Mouse (Mus musculus) CD4-positive, CD25-positive, alpha-beta regulatory T cell, adult 4 months (primary cell): Measurements from ENCODE around the gene Smim17. TPM values are rescaled to one million over a fixed set of nuclear protein-coding genes. Genes with fewer than 3 reads are reported as not detected.
"Not testable (repeated sequence)": the region's sequence is repeated elsewhere in the genome, so short reads cannot be mapped to it uniquely, and the experiment has no call there.

Source experiments
- ATAC-seq: one replicate; pipeline ENCODE4 v1.8.0; 2017
- polyA plus RNA-seq, 2 experiments: library from polyadenylated mRNA; unstranded; fragments of 100-300 nt; shearing (Covaris generic); gene quantifications; one replicate each; pipeline ENCODE4 v1.2.1; 2017

The Smim17 gene
- polyA plus RNA-seq = not detected

GRCm38 (mm10) chr7:6397996-6398975, at the start of gene Smim17:
TSS of gene Smim17 (plus strand) at chr7:6398715.
- peak; percentile 99 for ATAC-seq

- ATAC-seq = no peak
Observed at GRCm38 (mm10) chr7:6358121-6358520, 40.4 kb upstream of the Smim17 start.

GRCm38 (mm10) chr7:6358937-6359590, 39.5 kb upstream of the Smim17 start:
- no peak for ATAC-seq

GRCm38 (mm10) chr7:6360477-6361060, 37.9 kb upstream of the Smim17 start:
- no peak for ATAC-seq

GRCm38 (mm10) chr7:6361756-6362155, 36.8 kb upstream of the Smim17 start:
- ATAC-seq = no peak

GRCm38 (mm10) chr7:6362268-6363046, 36.1 kb upstream of the Smim17 start:
- ATAC-seq = peak; percentile 77

- ATAC-seq = peak; percentile 69
Observed at GRCm38 (mm10) chr7:6363047-6363488, 35.4 kb upstream of the Smim17 start, which contains the start of gene Zfp78. TSS of gene Zfp78 (plus strand) at chr7:6363280.

DNA sequence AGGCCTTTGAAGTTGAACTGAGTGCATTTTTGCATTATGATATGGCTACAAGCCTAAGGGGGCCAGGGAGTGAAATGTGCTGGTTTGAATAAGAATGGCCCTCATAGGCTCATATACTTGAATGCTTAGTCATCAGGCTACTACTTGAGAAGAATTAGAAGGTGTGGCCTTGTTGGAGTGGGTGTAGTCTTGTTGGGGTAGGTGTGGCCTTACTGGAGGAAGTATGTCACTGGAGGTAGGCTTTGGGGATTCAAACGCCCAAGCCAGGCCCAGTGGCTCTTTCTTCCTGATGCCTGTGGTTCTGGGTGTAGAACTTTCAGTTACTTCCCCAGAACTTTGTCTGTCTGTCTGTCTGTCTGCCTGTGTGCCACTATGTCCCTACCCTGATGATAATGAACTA, 33.8 kb upstream of the Smim17 start:
- ATAC-seq = no peak

DNA sequence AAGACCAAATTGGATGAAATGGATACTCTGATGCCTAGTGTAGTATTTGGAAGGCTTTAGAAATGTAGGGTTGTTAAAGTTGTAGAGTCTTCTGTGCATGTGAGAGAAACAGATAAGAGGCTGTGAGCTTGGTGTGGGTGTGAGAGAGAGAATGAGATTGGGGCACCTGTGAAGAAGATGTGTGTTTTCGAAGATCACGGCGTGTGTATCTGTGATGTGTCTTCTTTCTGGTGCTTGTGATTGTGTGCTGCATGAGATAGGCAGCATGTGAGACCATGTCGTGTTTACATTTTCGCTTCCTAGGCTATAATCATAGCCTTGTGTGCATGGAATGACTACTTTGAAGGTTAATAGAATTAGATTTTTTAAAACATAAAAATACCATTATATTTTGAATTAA, 31.3 kb upstream of the Smim17 start:
- ATAC-seq = no peak

- ATAC-seq = not testable (repeated sequence)
Observed at GRCm38 (mm10) chr7:6368146-6368545, 30.4 kb upstream of the Smim17 start.

GRCm38 (mm10) chr7:6369460-6369859, 29.1 kb upstream of the Smim17 start:
- no peak for ATAC-seq

DNA sequence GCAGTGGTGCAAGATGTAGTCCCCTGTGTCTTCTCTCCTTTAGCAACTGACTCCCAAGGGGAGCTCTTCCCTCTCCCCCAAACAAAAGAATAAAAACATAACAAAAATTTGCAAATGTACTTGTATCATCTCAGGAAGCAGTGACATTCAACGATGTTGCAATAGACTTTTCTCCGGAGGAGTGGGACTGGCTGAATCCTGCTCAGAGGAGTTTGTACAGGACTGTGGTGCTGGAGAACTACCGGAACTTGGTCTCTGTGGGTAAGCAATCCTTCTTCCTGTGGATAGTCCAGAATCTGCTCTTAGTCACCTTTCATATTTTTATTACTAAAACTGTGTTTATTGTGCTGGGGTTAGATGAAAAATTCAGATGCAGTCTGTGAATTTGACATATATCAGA, 25.5 kb upstream of the Smim17 start:
- no peak for ATAC-seq

DNA sequence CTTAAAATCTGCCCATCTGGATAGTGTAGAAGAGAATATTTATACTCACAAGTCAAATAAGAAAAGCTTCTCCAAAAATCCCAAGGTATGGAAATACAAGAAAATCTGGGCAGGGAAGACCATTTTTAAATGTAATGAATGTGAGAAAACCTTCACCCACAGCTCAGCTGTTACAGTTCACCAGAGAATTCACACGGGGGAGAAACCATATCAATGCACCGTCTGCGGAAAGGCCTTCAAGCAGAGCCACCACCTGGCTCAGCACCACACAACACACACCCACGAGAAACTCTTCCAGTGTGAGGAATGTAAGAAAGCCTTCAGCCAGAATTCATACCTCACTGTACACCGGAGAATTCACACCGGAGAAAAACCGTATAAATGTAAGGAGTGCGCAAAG, 20.1 kb upstream of the Smim17 start:
- no peak for ATAC-seq

DNA sequence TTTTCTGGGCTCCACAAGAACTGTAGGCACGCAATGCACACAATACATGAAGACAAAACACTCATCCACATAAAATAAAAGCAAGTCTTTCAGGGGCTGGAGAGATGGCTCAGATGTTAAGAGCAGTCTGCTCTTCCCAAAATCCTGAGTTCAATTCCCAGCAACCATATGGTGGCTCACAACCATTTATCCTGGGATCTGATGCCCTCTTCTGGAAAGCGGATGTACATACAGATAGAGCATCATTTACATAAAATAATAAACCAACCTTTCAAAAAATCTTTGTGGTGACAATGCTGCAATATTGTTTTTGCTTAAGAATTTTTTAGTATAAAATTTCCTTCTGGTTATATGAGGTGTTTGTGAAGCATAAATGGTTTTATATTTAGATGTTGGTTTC, 17.1 kb upstream of the Smim17 start:
- no peak for ATAC-seq

DNA sequence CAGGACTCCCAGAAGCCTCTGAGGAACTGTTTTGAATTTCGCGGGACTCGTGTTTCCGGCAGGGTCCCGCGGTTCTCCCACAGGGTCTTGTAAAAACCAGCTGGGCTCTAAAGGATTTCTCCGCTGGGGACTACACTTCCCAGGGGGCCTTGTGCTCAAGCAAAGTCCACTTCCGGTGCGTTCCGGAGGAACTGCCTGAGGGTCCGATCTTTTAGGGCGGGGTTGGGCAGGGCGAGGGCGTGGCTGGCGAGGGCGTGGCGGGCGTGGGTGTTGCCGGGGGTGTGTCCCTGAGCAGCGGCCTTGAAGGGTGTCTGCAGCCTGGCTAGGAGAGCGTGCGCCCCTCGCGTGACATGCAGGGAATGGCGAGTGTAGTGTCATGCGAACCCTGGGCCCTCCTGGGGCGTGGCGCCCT, 15.5 kb upstream of the Smim17 start, which contains the start of gene Zfp28:
Zfp28 (plus strand) TSS at position 252 of the 412 bp plus-strand sequence.
- peak; percentile 94 for ATAC-seq

DNA sequence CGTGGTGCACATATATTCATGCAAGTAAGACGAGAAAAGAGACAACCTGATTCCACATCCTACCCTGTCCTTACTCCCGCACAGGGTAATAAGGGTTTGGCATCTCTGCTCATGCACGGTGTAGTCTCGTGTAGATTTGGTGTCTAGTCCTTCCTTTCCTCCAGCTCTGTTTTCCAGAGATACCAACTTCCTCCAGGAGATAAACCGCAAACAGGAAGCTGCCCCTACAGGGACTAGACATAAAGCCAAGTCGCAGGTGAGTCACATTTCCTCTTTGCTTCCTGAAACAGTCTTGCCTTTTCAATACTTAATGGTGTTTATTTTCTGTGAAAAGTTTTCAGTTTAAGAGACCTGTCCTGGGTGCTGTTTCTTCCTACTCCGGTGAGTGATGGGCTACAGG, 14.5 kb upstream of the Smim17 start:
- ATAC-seq = no peak

GRCm38 (mm10) chr7:6386995-6387394, 11.5 kb upstream of the Smim17 start:
- ATAC-seq = no peak

- no peak for ATAC-seq
Observed at GRCm38 (mm10) chr7:6388971-6389370, 9.5 kb upstream of the Smim17 start.

DNA sequence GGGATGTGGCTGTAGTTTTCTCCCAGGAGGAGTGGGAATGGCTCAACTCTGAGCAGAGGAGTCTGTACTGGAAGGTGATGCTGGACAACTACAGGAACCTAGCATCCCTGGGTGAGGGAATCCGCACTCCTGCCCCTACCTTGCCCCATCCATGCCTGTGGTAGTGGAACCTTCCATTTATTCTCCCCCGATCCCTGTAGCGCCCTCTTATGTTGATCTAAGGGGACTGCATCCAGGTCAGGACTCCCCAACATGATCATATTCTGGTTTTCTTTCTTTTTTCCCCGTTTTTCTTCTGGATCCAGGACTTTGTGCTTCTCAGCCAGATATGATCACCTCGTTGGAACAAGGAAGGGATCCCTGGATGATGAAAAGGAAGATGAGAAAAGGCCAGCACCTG, 9.1 kb upstream of the Smim17 start:
- no peak for ATAC-seq

GRCm38 (mm10) chr7:6410043-6410442, 11.5 kb downstream of the Smim17 start, which contains the start of gene Gm20715:
TSS of gene Gm20715 (plus strand) at chr7:6410277.
- peak; percentile 80 for ATAC-seq

- no peak for ATAC-seq
Observed at GRCm38 (mm10) chr7:6414626-6415441, 16.3 kb downstream of the Smim17 start.
